Mouse (Mus musculus): Measurements from ENCODE around the gene Tsc2. TPM values are rescaled to one million over a fixed set of nuclear protein-coding genes. Genes with fewer than 3 reads are reported as not detected.

Gene Tsc2
- total and polyA plus RNA-seq, 3 experiments, result 9.1 to 69.8 (median 35.2) TPM

DNA sequence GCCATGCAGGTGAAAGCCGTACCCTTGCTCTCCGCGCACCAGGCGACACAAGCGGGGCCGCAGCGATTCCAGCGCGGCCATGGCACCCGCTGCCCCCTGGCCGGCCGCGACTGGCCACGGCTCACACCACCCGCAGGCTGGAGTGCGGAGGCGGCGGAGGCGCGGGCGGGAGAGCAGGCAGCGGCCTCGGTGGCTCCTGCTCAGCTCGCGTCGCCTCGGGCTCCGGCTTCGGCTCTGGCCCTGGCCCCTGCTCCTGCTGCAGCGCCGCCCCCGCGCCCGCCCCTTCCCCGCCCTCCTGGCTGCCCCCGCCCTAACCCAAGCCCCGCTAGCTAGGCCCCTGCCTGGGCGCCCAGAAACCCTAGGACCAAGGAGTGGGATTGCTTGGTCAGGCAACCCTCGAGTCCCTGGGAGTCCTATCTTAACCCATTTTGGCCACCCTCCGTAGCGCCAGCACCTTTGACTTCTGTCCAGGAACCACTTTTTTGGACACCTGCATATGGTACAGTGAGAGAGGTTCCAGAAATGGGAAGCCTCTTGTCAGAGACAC, 17.7 kb upstream of the Tsc2 start, which contains the start of gene Slc9a3r2:
Slc9a3r2 (minus strand) TSS at position 258 of the 547 bp plus-strand sequence.
- peaks cover 28% of the 10 kb centered on the region for H3K27me3 ChIP-seq (replicated peaks)
- no peak within 1 kb of the TSS for H3K27ac ChIP-seq (ENCODE audit: insufficient read depth, low read depth)
- H3K9me3 ChIP-seq (replicated peaks; ENCODE audit: low read length), result no peaks in the 10 kb centered on the region
- peak within 1 kb of the TSS; percentile 39 to 68 (median 44) for H3K4me3 ChIP-seq (replicated peaks in 1 of 3; ENCODE audit: low read depth in 2 of 3, low read length in 2 of 3, poor library complexity in 1 of 3)
- peaks cover 9 to 29% of the 10 kb centered on the region in 2 experiments for H3K4me1 ChIP-seq (ENCODE audit: control insufficient read depth in 1 of 2, insufficient read depth in 2 of 2)
- H3K36me3 ChIP-seq (replicated peaks in 1 of 2; ENCODE audit: control insufficient read depth in 1 of 2, insufficient read depth in 1 of 2, low read length in 1 of 2), result no peaks in the 10 kb centered on the region
- peak within 1 kb of the TSS; percentile 10; the same call in 1 of the 2 replicates for H3K9ac ChIP-seq (ENCODE audit: insufficient read depth, low read depth)
- dilution Hi-C loops (cut with MboI; ENCODE audit: extremely low pct_ligation_motif_present, extremely low pct_unique_long_range_greater_than_20kb, low sequenced_read_pairs), result no loop called here
- H3K79me2 ChIP-seq (replicated peaks; ENCODE audit: control insufficient read depth, extremely low read depth, insufficient read depth, poor library complexity, severe bottlenecking), result no peaks in the 10 kb centered on the region
- in situ Hi-C loops (cut with MboI; ENCODE audit: low pct_ligation_motif_present, low pct_unique_long_range_greater_than_20kb, low sequenced_read_pairs), result loop anchor here (5.0 kb wide), 1 partner anchor 53 kb away; no protein-coding TSS in a partner anchor
- DNase-seq (ENCODE audit: extremely low read depth), result no peak
- TF ChIP-seq RCOR1 (conservative IDR thresholded peaks at IDR 0.05; ENCODE audit: low read depth, low read length), result no peak
- TF ChIP-seq MAZ (IDR thresholded peaks at IDR 0.05; ENCODE audit: low read depth, low read length), result no peak
- no peak for TF ChIP-seq GABPA (IDR thresholded peaks at IDR 0.05; ENCODE audit: insufficient replicate concordance, low read depth, low read length)
- no peak for TF ChIP-seq TBP (conservative IDR thresholded peaks at IDR 0.05; ENCODE audit: low read depth, low read length)
- TF ChIP-seq MEF2A (IDR thresholded peaks at IDR 0.05; ENCODE audit: borderline replicate concordance, low read depth, low read length), result no peak
- no peak for TF ChIP-seq KAT2A (IDR thresholded peaks at IDR 0.05; ENCODE audit: insufficient replicate concordance, low read length)
- TF ChIP-seq SMC3 (IDR thresholded peaks at IDR 0.05; ENCODE audit: low read depth, low read length), result no peak
- peak within 1 kb of the TSS; percentile 67 for H3K4me2 ChIP-seq (ENCODE audit: insufficient read depth, low read depth, poor library complexity, severe bottlenecking)

DNA sequence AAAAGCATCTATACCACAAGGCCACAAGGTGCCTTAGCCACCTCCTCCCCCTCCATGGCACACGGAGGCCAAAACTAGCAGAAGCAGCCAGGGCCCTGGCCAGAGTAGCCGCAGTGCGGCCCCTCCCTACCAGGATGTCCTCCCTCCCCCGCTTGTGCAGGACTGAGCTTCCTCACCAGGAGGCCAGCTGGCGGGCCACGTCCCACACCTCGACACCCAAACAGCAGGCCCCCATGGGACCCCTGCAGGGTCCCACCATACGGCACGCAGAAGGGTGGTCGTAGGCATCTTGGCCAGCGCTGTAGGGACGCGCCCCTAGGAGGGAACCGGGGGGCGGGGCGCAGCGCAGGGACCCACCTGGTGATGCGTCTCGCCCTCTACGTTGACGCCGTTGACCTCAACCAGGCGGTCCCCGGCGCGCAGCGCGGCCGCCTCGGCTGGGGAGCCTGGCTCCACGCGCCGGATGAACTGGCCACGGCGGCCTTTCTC, 17.2 kb upstream of the Tsc2 start:
- Histone ChIP-seq H3K4me2 (ENCODE audit: insufficient read depth, low read depth, poor library complexity, severe bottlenecking) (peak overlapping the region; percentile 67), H3K9me3 (replicated peaks; ENCODE audit: low read length) (no peaks in the 10 kb centered on the region), H3K27me3 (replicated peaks) (peaks cover 28% of the 10 kb centered on the region), H3K36me3 (replicated peaks in 1 of 2; ENCODE audit: control insufficient read depth in 1 of 2, insufficient read depth in 1 of 2, low read length in 1 of 2) (no peaks in the 10 kb centered on the region), H3K4me1 (ENCODE audit: control insufficient read depth in 1 of 2, insufficient read depth in 2 of 2) (peaks cover 12 to 33% of the 10 kb centered on the region in 2 experiments), H3K79me2 (replicated peaks; ENCODE audit: control insufficient read depth, extremely low read depth, insufficient read depth, poor library complexity, severe bottlenecking) (no peaks in the 10 kb centered on the region), H3K27ac (ENCODE audit: insufficient read depth, low read depth) (no peak overlapping the region), H3K4me3 (replicated peaks in 1 of 3; ENCODE audit: low read depth in 2 of 3, low read length in 2 of 3, poor library complexity in 1 of 3) (peak overlapping the region; percentile 39 to 68 (median 44)), H3K9ac (ENCODE audit: insufficient read depth, low read depth) (peak overlapping the region; percentile 10; the same call in 1 of the 2 replicates)
- TF ChIP-seq NELFE (IDR thresholded peaks at IDR 0.05; ENCODE audit: low read depth, low read length) (no peak), TCF12 (IDR thresholded peaks at IDR 0.05; ENCODE audit: low read depth, low read length) (no peak), ZKSCAN1 (IDR thresholded peaks at IDR 0.05; ENCODE audit: borderline replicate concordance, low read depth, low read length) (no peak), CTCF (conservative IDR thresholded peaks at IDR 0.05 in 1 of 2, IDR thresholded peaks at IDR 0.05 in 1 of 2; ENCODE audit: low read depth in 2 of 2, low read length in 2 of 2) (no peak), ETS1 (conservative IDR thresholded peaks at IDR 0.05; ENCODE audit: low read depth, low read length) (no peak), HCFC1 (IDR thresholded peaks at IDR 0.05; ENCODE audit: low read depth, low read length) (no peak), SMC3 (IDR thresholded peaks at IDR 0.05; ENCODE audit: low read depth, low read length) (no peak), ZC3H11A (IDR thresholded peaks at IDR 0.05; ENCODE audit: low read depth, low read length) (no peak), MEF2A (IDR thresholded peaks at IDR 0.05; ENCODE audit: borderline replicate concordance, low read depth, low read length) (no peak), POLR2AphosphoS2 (IDR thresholded peaks at IDR 0.05; ENCODE audit: low read depth, low read length) (no peak), UBTF (IDR thresholded peaks at IDR 0.05; ENCODE audit: low read depth, low read length) (no peak), CHD2 (IDR thresholded peaks at IDR 0.05; ENCODE audit: low read length) (no peak), SIN3A (IDR thresholded peaks at IDR 0.05; ENCODE audit: low read length) (no peak), GABPA (IDR thresholded peaks at IDR 0.05; ENCODE audit: insufficient replicate concordance, low read depth, low read length) (no peak), MAFK (IDR thresholded peaks at IDR 0.05; ENCODE audit: insufficient replicate concordance, low read length) (no peak), BHLHE40 (IDR thresholded peaks at IDR 0.05; ENCODE audit: low read depth, low read length) (no peak), ZNF384 (IDR thresholded peaks at IDR 0.05; ENCODE audit: low read depth, low read length) (no peak), USF2 (conservative IDR thresholded peaks at IDR 0.05; ENCODE audit: low read depth, low read length) (no peak), MXI1 (IDR thresholded peaks at IDR 0.05; ENCODE audit: low read depth, low read length) (no peak; the same call in 1 of the 2 replicates)
- DNase-seq (ENCODE audit: extremely low read depth), result no peak
- dilution Hi-C loops (cut with MboI; ENCODE audit: extremely low pct_ligation_motif_present, extremely low pct_unique_long_range_greater_than_20kb, low sequenced_read_pairs), result no loop called here
- in situ Hi-C loops (cut with MboI; ENCODE audit: low pct_ligation_motif_present, low pct_unique_long_range_greater_than_20kb, low sequenced_read_pairs), result loop anchor here (5.0 kb wide), 1 partner anchor 52 kb away; no protein-coding TSS in a partner anchor
